Mouse (Mus musculus): Measurements from ENCODE around the gene Rdh19.
"Not testable (repeated sequence)": the region's sequence is repeated elsewhere in the genome, so short reads cannot be mapped to it uniquely, and the experiment has no call there.

Rdh19 gene

GRCm38 (mm10) chr10:127879155-127879688 lies 29.5 kb downstream of the Rdh19 start:
- DNase-seq (ENCODE audit: low spot score), result no peak

GRCm38 (mm10) chr10:127881041-127881440 lies 31.3 kb downstream of the Rdh19 start:
- no peak for DNase-seq (ENCODE audit: low spot score)

- no peak for DNase-seq (ENCODE audit: low spot score)
Measured at GRCm38 (mm10) chr10:127886551-127886950, 36.8 kb downstream of the Rdh19 start.

- no peak for DNase-seq (ENCODE audit: low spot score)
Measured at GRCm38 (mm10) chr10:127886971-127887370, 37.2 kb downstream of the Rdh19 start.

- no peak for DNase-seq (ENCODE audit: low spot score)
Measured at GRCm38 (mm10) chr10:127888605-127889004, 38.9 kb downstream of the Rdh19 start, which contains the start of gene Rdh7. Gene Rdh7 (minus strand): TSS chr10:127888817.

- no peak for DNase-seq (ENCODE audit: low spot score)
Measured at GRCm38 (mm10) chr10:127891481-127891880, 41.8 kb downstream of the Rdh19 start.

GRCm38 (mm10) chr10:127893163-127894022 lies 43.7 kb downstream of the Rdh19 start:
- not testable (repeated sequence) for DNase-seq (ENCODE audit: low spot score)

- no peak for DNase-seq (ENCODE audit: low spot score)
Measured at GRCm38 (mm10) chr10:127896705-127897104, 47.0 kb downstream of the Rdh19 start.

GRCm38 (mm10) chr10:127897506-127897905 lies 47.8 kb downstream of the Rdh19 start:
- DNase-seq (ENCODE audit: low spot score), result no peak

- no peak for DNase-seq (ENCODE audit: low spot score)
Measured at GRCm38 (mm10) chr10:127898218-127898617, 48.5 kb downstream of the Rdh19 start, which contains the start of gene Sdr9c7. Gene Sdr9c7 (plus strand): TSS chr10:127898518.

GRCm38 (mm10) chr10:127899783-127900182 lies 50.1 kb downstream of the Rdh19 start:
- DNase-seq (ENCODE audit: low spot score), result no peak

GRCm38 (mm10) chr10:127901751-127902150 lies 52.0 kb downstream of the Rdh19 start:
- DNase-seq (ENCODE audit: low spot score), result no peak

GRCm38 (mm10) chr10:127903116-127903515 lies 53.4 kb downstream of the Rdh19 start:
- no peak for DNase-seq (ENCODE audit: low spot score)

- peak; percentile 49 for DNase-seq (ENCODE audit: low spot score)
Measured at GRCm38 (mm10) chr10:127904718-127905446, 55.2 kb downstream of the Rdh19 start.

GRCm38 (mm10) chr10:127906138-127906537 lies 56.4 kb downstream of the Rdh19 start:
- DNase-seq (ENCODE audit: low spot score), result no peak

- DNase-seq (ENCODE audit: low spot score), result no peak
Measured at GRCm38 (mm10) chr10:127907386-127907951, 57.7 kb downstream of the Rdh19 start.

Data from MN1 (cell line).